8 mouse cellular contexts compared by ENCODE assay signal in the genomic region with DNA sequence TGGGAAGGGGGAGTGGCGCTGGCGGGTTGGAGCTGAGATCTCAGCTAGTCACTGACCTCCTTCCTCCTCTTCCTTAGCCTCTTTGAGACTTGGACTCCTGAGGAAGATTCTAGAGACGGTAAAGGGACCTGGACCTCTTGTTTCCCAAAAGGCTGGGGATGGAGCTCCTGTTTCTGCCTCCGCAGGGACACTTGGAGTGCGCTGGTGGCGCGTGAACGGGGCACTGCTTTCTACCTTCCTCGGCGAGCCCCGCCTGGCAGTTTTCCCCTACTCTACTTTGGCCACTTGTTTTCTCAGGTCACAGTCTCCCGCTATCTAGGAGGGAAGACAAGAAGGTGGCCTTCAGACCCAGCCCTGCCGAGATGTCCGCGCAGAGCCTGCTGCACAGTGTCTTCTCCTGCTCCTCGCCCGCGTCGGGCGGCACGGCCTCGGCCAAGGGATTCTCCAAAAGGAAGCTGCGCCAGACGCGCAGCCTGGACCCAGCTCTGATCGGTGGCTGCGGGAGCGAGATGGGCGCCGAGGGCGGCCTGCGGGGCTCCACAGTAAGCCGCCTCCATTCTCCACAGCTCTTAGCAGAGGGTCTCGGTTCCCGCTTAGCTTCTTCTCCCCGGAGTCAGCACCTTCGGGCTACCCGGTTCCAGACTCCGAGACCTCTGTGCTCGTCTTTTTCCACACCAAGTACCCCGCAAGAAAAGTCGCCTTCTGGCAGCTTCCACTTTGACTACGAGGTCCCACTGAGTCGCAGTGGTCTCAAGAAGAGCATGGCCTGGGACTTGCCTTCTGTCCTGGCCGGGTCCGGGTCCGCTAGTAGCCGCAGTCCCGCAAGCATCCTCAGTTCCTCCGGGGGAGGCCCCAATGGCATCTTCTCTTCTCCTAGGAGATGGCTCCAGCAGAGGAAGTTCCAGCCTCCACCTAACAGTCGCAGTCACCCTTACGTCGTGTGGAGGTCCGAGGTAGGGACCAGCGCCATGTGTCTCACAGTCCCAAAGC. TPM values are rescaled to one million over a fixed set of nuclear protein-coding genes. Genes with fewer than 3 reads are reported as not detected.
DNase-seq lines count a peak whose midpoint lies in the region; ATAC-seq and TF ChIP-seq lines count a peak whose summit lies in the region.

No protein-coding gene starts in this region.

- H3K9ac ChIP-seq in lung, embryonic 15.5 days: peak overlapping the region; percentile 40
- H3K9ac ChIP-seq in heart, embryonic 12.5 days: peak overlapping the region; percentile 83
- H3K9ac ChIP-seq in kidney, postnatal 0 days (ENCODE audit: low read depth, low read length): no peak overlapping the region

- peaks cover 24% of the 10 kb centered on the region for H3K27me3 ChIP-seq in lung, embryonic 15.5 days
- 0 out of 2 replicates have a peak, but pooled peaks cover 8% of the 10 kb centered on the region for H3K27me3 ChIP-seq in heart, embryonic 12.5 days (replicated peaks)
- no peaks in the 10 kb centered on the region for H3K27me3 ChIP-seq in kidney, postnatal 0 days (ENCODE audit: insufficient read depth, low read length)

- H3K4me1 ChIP-seq in lung, embryonic 15.5 days: no peaks in the 10 kb centered on the region
- peaks cover under 1% of the 10 kb centered on the region; the same call in 1 of the 2 replicates for H3K4me1 ChIP-seq in heart, embryonic 12.5 days (replicated peaks)
- H3K4me1 ChIP-seq in kidney, postnatal 0 days (replicated peaks; ENCODE audit: insufficient read depth, low read length): no peaks in the 10 kb centered on the region

- WGBS in lung, embryonic 15.5 days: 9% methylated on average over 55 of the region's 55 CpGs
- 13% methylated on average over 52 of the region's 55 CpGs for WGBS in heart, embryonic 12.5 days
- 26% methylated on average over 50 of the region's 55 CpGs for WGBS in kidney, postnatal 0 days

- no peaks in the 10 kb centered on the region for H3K9me3 ChIP-seq in lung, embryonic 15.5 days
- H3K9me3 ChIP-seq in heart, embryonic 12.5 days (replicated peaks): no peaks in the 10 kb centered on the region
- no peaks in the 10 kb centered on the region for H3K9me3 ChIP-seq in kidney, postnatal 0 days (replicated peaks; ENCODE audit: low read length)

- TF ChIP-seq CTCF in kidney, postnatal 0 days (IDR thresholded peaks at IDR 0.05; ENCODE audit: low read depth): no peak

- no peak for DNase-seq in lung, postnatal 25 days (ENCODE audit: low spot score)
- peak; percentile 48 for DNase-seq in embryo, embryonic 9.5 days (ENCODE audit: extremely low spot score)
- DNase-seq in kidney, postnatal 0 days (ENCODE audit: low spot score): no peak
- peak; percentile 3 to 17 for DNase-seq in urinary bladder, postnatal 36 days (ENCODE audit: low spot score in 2 of 2)
- no peak for DNase-seq in ovary, adult 18-20 months (ENCODE audit: low spot score)

- peak; percentile 44; the same call in 1 of the 2 replicates for ATAC-seq in lung, embryonic 15.5 days (ENCODE audit: borderline replicate concordance, extremely low read depth, low FRiP score, low TSS enrichment)
- ATAC-seq in heart, embryonic 12.5 days (ENCODE audit: insufficient number of reproducible peaks, low FRiP score): peak; percentile 64
- no peak for ATAC-seq in kidney, postnatal 0 days (replicated peaks; ENCODE audit: low FRiP score, low read depth)
- peak; percentile 50; the same call in 1 of the 2 replicates for ATAC-seq in megakaryocyte-erythroid progenitor cell, adult 5-6 weeks (replicated peaks; ENCODE audit: low FRiP score, low TSS enrichment, poor library complexity, severe bottlenecking)

- peak overlapping the region; percentile 37; the same call in 1 of the 2 replicates for H3K27ac ChIP-seq in lung, embryonic 15.5 days
- H3K27ac ChIP-seq in heart, embryonic 12.5 days (ENCODE audit: poor library complexity, severe bottlenecking): peak overlapping the region; percentile 80
- no peak overlapping the region for H3K27ac ChIP-seq in kidney, postnatal 0 days

- peak overlapping the region; percentile 48 for H3K4me3 ChIP-seq in lung, embryonic 15.5 days
- peak overlapping the region; percentile 75 for H3K4me3 ChIP-seq in heart, embryonic 12.5 days
- H3K4me3 ChIP-seq in kidney, postnatal 0 days (replicated peaks; ENCODE audit: low read depth, low read length): peak overlapping the region; percentile 41

- no peaks in the 10 kb centered on the region for H3K36me3 ChIP-seq in lung, embryonic 15.5 days
- H3K36me3 ChIP-seq in heart, embryonic 12.5 days: no peaks in the 10 kb centered on the region
- no peaks in the 10 kb centered on the region for H3K36me3 ChIP-seq in kidney, postnatal 0 days (ENCODE audit: insufficient read depth, low read length)

- peak overlapping the region; percentile 87 for H3K4me2 ChIP-seq in lung, embryonic 15.5 days
- H3K4me2 ChIP-seq in heart, embryonic 12.5 days: peak overlapping the region; percentile 78
- H3K4me2 ChIP-seq in kidney, postnatal 0 days (ENCODE audit: low read length): peak overlapping the region; percentile 70

RNA-seq across cellular contexts. Expression of a gene that starts 1.3 kb away (rescaled TPM):
- 15.0 and 16.6 TPM in 2 replicates for polyA plus RNA-seq in lung, embryonic 15.5 days (2015; fragmentation: Nextera tagmentation; extraction: Ambion mirVana)
- polyA plus RNA-seq in heart, embryonic 12.5 days (2016; fragmentation: Nextera tagmentation; extraction: Ambion mirVana): 10.5 TPM in 2 replicates
- polyA plus RNA-seq in kidney, postnatal 0 days (2015; fragmentation: Nextera tagmentation; extraction: Ambion mirVana): 3.9 and 4.1 TPM in 2 replicates
- total RNA-seq in megakaryocyte-erythroid progenitor cell, adult 5-6 weeks (2014; fragmentation: Nextera tagmentation): 7.5 and 8.2 TPM in 2 replicates
- 8.3 and 16.0 TPM in 2 replicates for total RNA-seq in megakaryocyte-erythroid progenitor cell, adult 5-6 weeks (2017)

Comparison
In these comparisons a context has a peak if more than half of its experiments do, and no peak if none do; other contexts are left out.
1. DNase-seq: peak in embryo, embryonic 9.5 days (single experiment) and urinary bladder, postnatal 36 days (2 of 2); none in lung, postnatal 25 days (single experiment), kidney, postnatal 0 days (single experiment) and ovary, adult 18-20 months (single experiment).
2. Peak in every context shown above with its lines, with median percentiles within 50 percentile points of each other: H3K4me2 ChIP-seq and H3K4me3 ChIP-seq.